Mouse (Mus musculus): ENCODE measurements around the gene Spopl.

DNA sequence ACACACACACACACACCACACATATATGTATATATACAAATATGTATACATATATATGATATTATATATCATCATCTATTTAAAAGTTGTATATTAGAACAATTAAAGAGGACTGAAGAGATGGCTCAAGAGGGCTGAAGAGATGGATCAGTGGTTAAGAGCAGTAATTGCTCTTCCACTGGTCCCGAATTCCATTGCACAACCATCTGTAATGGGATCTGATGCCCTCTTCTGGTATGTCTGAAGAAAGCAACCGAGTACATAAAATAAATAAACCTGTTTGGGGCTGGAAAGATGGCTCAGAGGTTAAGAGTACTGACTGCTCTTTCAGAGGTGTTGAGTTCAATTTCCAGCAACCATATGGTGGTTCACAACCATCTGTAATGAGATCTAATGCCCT is 16.9 kb upstream of the Spopl start:
- TF ChIP-seq CTCF (IDR thresholded peaks at IDR 0.05; ENCODE audit: extremely low read depth, insufficient read length, insufficient replicate concordance, low read depth, low read length) (no peak), POLR2A (IDR thresholded peaks at IDR 0.05; ENCODE audit: low read depth, low read length) (no peak)
